Mouse (Mus musculus) forebrain, postnatal 0 days (tissue): Measurements from ENCODE around the gene Zfp966. TPM values are rescaled to one million over a fixed set of nuclear protein-coding genes. Genes with fewer than 3 reads are reported as not detected.
"Not testable (repeated sequence)": the region's sequence is repeated elsewhere in the genome, so short reads cannot be mapped to it uniquely, and the experiment has no call there.

ENCODE experiments used
- ATAC-seq: fragments of 200-750 bp; cut with Nextera tagmentation; 2 replicates; pipeline ENCODE4 v1.8.0; 2017; ENCODE audit warnings: mild to moderate bottlenecking, moderate library complexity
- DNase-seq: peaks from one replicate; pipeline ENCODE4 v3.0.0-alpha.2; 2015
- H3K27ac ChIP-seq: fragments of 300-500 bp; sonication (generic); 2 replicates; pipeline ENCODE4 v1.5.1; 2014; ENCODE audit warnings: low read depth, mild to moderate bottlenecking, antibody characterized with exemption, low read length, moderate library complexity, mixed read lengths
- H3K27me3 ChIP-seq: fragments of 300-500 bp; sonication (generic); 2 replicates; pipeline ENCODE4 v1.6.1; 2014; ENCODE audit warnings: mild to moderate bottlenecking, low read length, mixed read lengths; ENCODE audit not compliant: insufficient read depth
- H3K36me3 ChIP-seq: fragments of 300-500 bp; sonication (generic); 2 replicates; pipeline ENCODE4 v1.6.1; 2014; ENCODE audit warnings: mild to moderate bottlenecking, moderate library complexity; ENCODE audit not compliant: insufficient read depth
- H3K4me1 ChIP-seq: fragments of 300-500 bp; sonication (generic); 2 replicates; pipeline ENCODE4 v1.6.1; 2014; ENCODE audit warnings: antibody characterized with exemption; ENCODE audit not compliant: insufficient read depth
- H3K4me2 ChIP-seq: fragments of 300-500 bp; sonication (generic); 2 replicates; pipeline ENCODE4 v1.6.1; 2014; ENCODE audit warnings: low read depth, mild to moderate bottlenecking, moderate library complexity
- H3K4me3 ChIP-seq: fragments of 300-500 bp; sonication (generic); 2 replicates; pipeline ENCODE4 v1.5.1; 2014; ENCODE audit warnings: low read depth, low read length, mixed read lengths
- H3K9ac ChIP-seq: fragments of 300-500 bp; sonication (generic); 2 replicates; pipeline ENCODE4 v1.6.1; 2014; ENCODE audit warnings: mild to moderate bottlenecking
- H3K9me3 ChIP-seq: fragments of 300-500 bp; sonication (generic); 2 replicates; pipeline ENCODE4 v1.6.1; 2016; ENCODE audit warnings: low read length
- WGBS: fragments of 180-500 bp; shearing (Covaris S2); extraction: QIAGEN DNeasy Blood & Tissue Kit; methylation state at CpG from one replicate; pipeline ENCODE4 v1.1.7; 2014; 5-methylcytosine and 5-hydroxymethylcytosine counted together
- polyA plus RNA-seq: library from polyadenylated mRNA; unstranded; fragments of >200 nt; fragmentation: Nextera tagmentation; extraction: Ambion mirVana; gene quantifications from 2 replicates; pipeline ENCODE4 v1.2.1, GENCODE M21; 2015
- total RNA-seq: library from RNA; depleted of rRNA; stranded (reverse); fragments of >200 nt; gene quantifications from 2 replicates; pipeline ENCODE4 v1.2.3, GENCODE M21; 2014; rRNA removed

Gene Zfp966
- total RNA-seq = 5.2 and 6.0 TPM in 2 replicates
- polyA plus RNA-seq = 0.40 and 0.98 TPM in 2 replicates

- not testable (repeated sequence) for H3K27ac ChIP-seq, H3K4me3 ChIP-seq, ATAC-seq, H3K4me2 ChIP-seq, DNase-seq, H3K9me3 ChIP-seq, H3K9ac ChIP-seq, H3K4me1 ChIP-seq, H3K36me3 ChIP-seq, H3K27me3 ChIP-seq
- no CpG with 5 or more reads among the region's 6 CpGs for WGBS
These were observed at the start of gene Zfp966 for GRCm38 (mm10) chr2:175931000-175931399. Gene Zfp966, minus strand, starts transcription at chr2:175931100.

DNA sequence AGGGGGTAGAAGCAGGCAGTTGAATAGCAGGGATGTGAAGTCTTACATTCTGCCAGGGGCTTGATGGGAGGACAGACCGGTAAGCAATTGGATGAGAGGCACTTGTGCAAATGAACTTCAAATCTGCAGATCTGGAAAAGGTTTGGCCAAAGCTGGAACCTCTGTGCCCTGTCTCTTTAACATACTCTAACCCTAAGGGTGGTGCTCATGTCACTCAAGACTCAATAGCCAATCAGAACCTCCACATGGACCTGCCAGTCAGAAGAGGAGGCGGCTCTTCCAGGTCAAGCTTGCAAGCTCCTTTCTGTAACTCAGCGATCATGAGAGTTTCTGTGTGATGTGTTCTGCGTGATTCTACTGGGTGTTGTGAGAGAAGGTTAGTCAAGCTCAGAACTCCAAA, 34.1 kb upstream of the Zfp966 start, which contains the start of gene Gm2026:
Gene Gm2026 (plus strand): TSS at position 301 of the 400 bp plus-strand sequence.
- H3K4me1 ChIP-seq, H3K9me3 ChIP-seq, ATAC-seq, H3K27ac ChIP-seq, DNase-seq, H3K4me3 ChIP-seq, H3K36me3 ChIP-seq, H3K4me2 ChIP-seq, H3K27me3 ChIP-seq, H3K9ac ChIP-seq: not testable (repeated sequence)
- no CpG with 5 or more reads among the region's 4 CpGs for WGBS

GRCm38 (mm10) chr2:175869024-175869423, 61.9 kb downstream of the Zfp966 start, which contains the start of gene Gm6710:
Gene Gm6710, plus strand, starts transcription at chr2:175869219.
- not testable (repeated sequence) for DNase-seq, H3K9ac ChIP-seq, H3K36me3 ChIP-seq, H3K27ac ChIP-seq, ATAC-seq, H3K27me3 ChIP-seq, H3K9me3 ChIP-seq, H3K4me1 ChIP-seq, H3K4me3 ChIP-seq, H3K4me2 ChIP-seq
- no CpG with 5 or more reads among the region's 7 CpGs for WGBS

Other genes with a start within 250 kb of the Zfp966 start
- not detected in 2 replicates for gene Zfp969, start 227.5 kb downstream of the Zfp966 start, total RNA-seq
- 16.8 and 24.0 TPM in 2 replicates for gene Zfp969, start 227.5 kb downstream of the Zfp966 start, polyA plus RNA-seq
- gene Gm2007, start 189.6 kb downstream of the Zfp966 start, total RNA-seq = not detected in 2 replicates
- not detected in 2 replicates for gene Gm2007, start 189.6 kb downstream of the Zfp966 start, polyA plus RNA-seq
- gene Gm14288, start 130.0 kb downstream of the Zfp966 start, total RNA-seq = 9.2 and 10.1 TPM in 2 replicates
- 1.1 and 4.1 TPM in 2 replicates for gene Gm14288, start 130.0 kb downstream of the Zfp966 start, polyA plus RNA-seq
- gene Gm6710, start 61.9 kb downstream of the Zfp966 start, total RNA-seq = 23.4 and 27.1 TPM in 2 replicates
- 31.8 and 36.3 TPM in 2 replicates for gene Gm6710, start 61.9 kb downstream of the Zfp966 start, polyA plus RNA-seq
- 33.8 and 39.1 TPM in 2 replicates for gene Gm2026, start 34.2 kb upstream of the Zfp966 start, total RNA-seq
- gene Gm2026, start 34.2 kb upstream of the Zfp966 start, polyA plus RNA-seq = 17.6 and 20.5 TPM in 2 replicates
- gene Gm2004, start 218.7 kb upstream of the Zfp966 start, total RNA-seq = 0.62 and 1.2 TPM in 2 replicates
- gene Gm2004, start 218.7 kb upstream of the Zfp966 start, polyA plus RNA-seq = 0.25 and 0.31 TPM in 2 replicates